Mouse (Mus musculus): ENCODE data around the gene Tmbim1. TPM values are rescaled to one million over a fixed set of nuclear protein-coding genes. Genes with fewer than 3 reads are reported as not detected.

Tmbim1 gene
- total and polyA plus RNA-seq, 2 experiments from 2014 or later = 10.5 to 20.7 TPM

- no peak for DNase-seq (ENCODE audit: low spot score)
- no peak overlapping the region for H3K9ac ChIP-seq (replicated peaks; ENCODE audit: low read length, poor library complexity, severe bottlenecking)
- peak overlapping the region; percentile 18; the same call in 1 of the 2 replicates for H3K4me2 ChIP-seq (ENCODE audit: low read depth, low read length, poor library complexity, severe bottlenecking)
Observed at GRCm38 (mm10) chr1:74239618-74240017, 65.8 kb downstream of the Tmbim1 start.

GRCm38 (mm10) chr1:74239162-74239561 lies 66.3 kb downstream of the Tmbim1 start:
- WGBS = 56% methylated on average over 7 of the region's 7 CpGs
- H3K36me3 ChIP-seq (ENCODE audit: insufficient read depth, low read length) = no peaks in the 10 kb centered on the region
- peak overlapping the region; percentile 18; the same call in 1 of the 2 replicates for H3K4me2 ChIP-seq (ENCODE audit: low read depth, low read length, poor library complexity, severe bottlenecking)
- no peak for TF ChIP-seq CTCF (IDR thresholded peaks at IDR 0.05)
- H3K4me3 ChIP-seq (ENCODE audit: low read depth, low read length) = no peak overlapping the region
- H3K9me3 ChIP-seq (ENCODE audit: low read length) = no peaks in the 10 kb centered on the region
- H3K27ac ChIP-seq (ENCODE audit: low read depth, low read length) = no peak overlapping the region
- H3K4me1 ChIP-seq (ENCODE audit: insufficient read depth, low read length) = peaks cover 23% of the 10 kb centered on the region
- DNase-seq (ENCODE audit: low spot score) (no peak), ATAC-seq (ENCODE audit: low FRiP score) (no peak)
- H3K9ac ChIP-seq (replicated peaks; ENCODE audit: low read length, poor library complexity, severe bottlenecking) = no peak overlapping the region
- H3K27me3 ChIP-seq (ENCODE audit: insufficient read depth, low read length) = no peaks in the 10 kb centered on the region

More at GRCm38 (mm10) chr1:74239618-74240017, 65.8 kb downstream of the Tmbim1 start:
- TF ChIP-seq CTCF (IDR thresholded peaks at IDR 0.05) = no peak
- Histone ChIP-seq H3K4me3 (ENCODE audit: low read depth, low read length) (no peak overlapping the region), H3K4me1 (ENCODE audit: insufficient read depth, low read length) (peaks cover 23% of the 10 kb centered on the region), H3K27me3 (ENCODE audit: insufficient read depth, low read length) (no peaks in the 10 kb centered on the region), H3K36me3 (ENCODE audit: insufficient read depth, low read length) (no peaks in the 10 kb centered on the region), H3K27ac (ENCODE audit: low read depth, low read length) (no peak overlapping the region), H3K9me3 (ENCODE audit: low read length) (no peaks in the 10 kb centered on the region)
- ATAC-seq (ENCODE audit: low FRiP score) = no peak
- 60% methylated on average over 11 of the region's 11 CpGs for WGBS

Other genes with a start within 250 kb of the Tmbim1 start
- gene Tns1, start 181.2 kb downstream of the Tmbim1 start, total RNA-seq (2014; rRNA removed) = 22.5 and 31.5 TPM in 2 replicates
- 9.8 and 10.2 TPM in 2 replicates for gene Tns1, start 181.2 kb downstream of the Tmbim1 start, polyA plus RNA-seq (2015; fragmentation: Nextera tagmentation; extraction: Ambion mirVana)
- gene Rufy4, start 180.1 kb downstream of the Tmbim1 start, total RNA-seq (2014; rRNA removed) = 0.33 TPM in 1 of 2 replicates, not detected in the other
- 0.09 and 0.11 TPM in 2 replicates for gene Rufy4, start 180.1 kb downstream of the Tmbim1 start, polyA plus RNA-seq (2015; fragmentation: Nextera tagmentation; extraction: Ambion mirVana)
- 0.38 TPM in 1 of 2 replicates, not detected in the other for gene Cxcr2, start 151.6 kb downstream of the Tmbim1 start, total RNA-seq (2014; rRNA removed)
- 0.05 and 0.16 TPM in 2 replicates for gene Cxcr2, start 151.6 kb downstream of the Tmbim1 start, polyA plus RNA-seq (2015; fragmentation: Nextera tagmentation; extraction: Ambion mirVana)
- gene Cxcr1, start 111.0 kb downstream of the Tmbim1 start, total RNA-seq (2014; rRNA removed) = not detected in 2 replicates
- not detected in 2 replicates for gene Cxcr1, start 111.0 kb downstream of the Tmbim1 start, polyA plus RNA-seq (2015; fragmentation: Nextera tagmentation; extraction: Ambion mirVana)
- gene Arpc2, start 69.5 kb downstream of the Tmbim1 start, total RNA-seq (2014; rRNA removed) = 149 and 183 TPM in 2 replicates
- 442 and 464 TPM in 2 replicates for gene Arpc2, start 69.5 kb downstream of the Tmbim1 start, polyA plus RNA-seq (2015; fragmentation: Nextera tagmentation; extraction: Ambion mirVana)
- gene Gpbar1, start 27.1 kb downstream of the Tmbim1 start, total RNA-seq (2014; rRNA removed) = 0.52 TPM in 1 of 2 replicates, not detected in the other
- 0.16 TPM in 1 of 2 replicates, not detected in the other for gene Gpbar1, start 27.1 kb downstream of the Tmbim1 start, polyA plus RNA-seq (2015; fragmentation: Nextera tagmentation; extraction: Ambion mirVana)
- 139 and 148 TPM in 2 replicates for gene Aamp, start 20.9 kb downstream of the Tmbim1 start, total RNA-seq (2014; rRNA removed)
- gene Aamp, start 20.9 kb downstream of the Tmbim1 start, polyA plus RNA-seq (2015; fragmentation: Nextera tagmentation; extraction: Ambion mirVana) = 203 and 216 TPM in 2 replicates
- 101 and 116 TPM in 2 replicates for gene Pnkd, start 20.7 kb downstream of the Tmbim1 start, total RNA-seq (2014; rRNA removed)
- gene Pnkd, start 20.7 kb downstream of the Tmbim1 start, polyA plus RNA-seq (2015; fragmentation: Nextera tagmentation; extraction: Ambion mirVana) = 135 and 140 TPM in 2 replicates
- 2.7 and 4.0 TPM in 2 replicates for gene Catip, start 56.5 kb upstream of the Tmbim1 start, total RNA-seq (2014; rRNA removed)
- 1.6 and 2.4 TPM in 2 replicates for gene Catip, start 56.5 kb upstream of the Tmbim1 start, polyA plus RNA-seq (2015; fragmentation: Nextera tagmentation; extraction: Ambion mirVana)
- 7.8 and 12.6 TPM in 2 replicates for gene Slc11a1, start 69.6 kb upstream of the Tmbim1 start, total RNA-seq (2014; rRNA removed)
- gene Slc11a1, start 69.6 kb upstream of the Tmbim1 start, polyA plus RNA-seq (2015; fragmentation: Nextera tagmentation; extraction: Ambion mirVana) = 1.3 and 1.7 TPM in 2 replicates
- gene Ctdsp1, start 85.9 kb upstream of the Tmbim1 start, total RNA-seq (2014; rRNA removed) = 23.9 and 29.3 TPM in 2 replicates
- gene Ctdsp1, start 85.9 kb upstream of the Tmbim1 start, polyA plus RNA-seq (2015; fragmentation: Nextera tagmentation; extraction: Ambion mirVana) = 11.7 and 12.1 TPM in 2 replicates
- gene Vil1, start 103.8 kb upstream of the Tmbim1 start, total RNA-seq (2014; rRNA removed) = 0.38 and 0.80 TPM in 2 replicates
- 0.31 and 0.43 TPM in 2 replicates for gene Vil1, start 103.8 kb upstream of the Tmbim1 start, polyA plus RNA-seq (2015; fragmentation: Nextera tagmentation; extraction: Ambion mirVana)
- 40.3 and 40.8 TPM in 2 replicates for gene Cnot9, start 200.4 kb upstream of the Tmbim1 start, total RNA-seq (2014; rRNA removed)
- gene Cnot9, start 200.4 kb upstream of the Tmbim1 start, polyA plus RNA-seq (2015; fragmentation: Nextera tagmentation; extraction: Ambion mirVana) = 43.0 and 47.4 TPM in 2 replicates
- gene Plcd4, start 237.3 kb upstream of the Tmbim1 start, total RNA-seq (2014; rRNA removed) = 4.9 and 9.4 TPM in 2 replicates
- gene Plcd4, start 237.3 kb upstream of the Tmbim1 start, polyA plus RNA-seq (2015; fragmentation: Nextera tagmentation; extraction: Ambion mirVana) = 7.1 and 7.3 TPM in 2 replicates
- 19.3 and 25.7 TPM in 2 replicates for gene Usp37, start 238.7 kb upstream of the Tmbim1 start, total RNA-seq (2014; rRNA removed)
- gene Usp37, start 238.7 kb upstream of the Tmbim1 start, polyA plus RNA-seq (2015; fragmentation: Nextera tagmentation; extraction: Ambion mirVana) = 16.4 and 18.5 TPM in 2 replicates